Mouse (Mus musculus) ES-E14 (cell line): ENCODE measurements around the gene Aebp1. TPM values are rescaled to one million over a fixed set of nuclear protein-coding genes. Genes with fewer than 3 reads are reported as not detected.

Experiments used
- DNase-seq: peaks from one replicate; pipeline ENCODE4 v3.0.0-alpha.2; 2013; ENCODE audit warnings: low read depth, low spot score
- H3K27ac ChIP-seq: 2 replicates; pipeline ENCODE4 v1.5.1; 2012; ENCODE audit warnings: low read depth, mild to moderate bottlenecking, low read length, moderate library complexity, mixed read lengths; ENCODE audit not compliant: poor library complexity, insufficient read depth, severe bottlenecking
- H3K36me3 ChIP-seq: 2 replicates; pipeline ENCODE4 v1.6.1; 2012; ENCODE audit warnings: mild to moderate bottlenecking, low read length, moderate library complexity, mixed read lengths; ENCODE audit not compliant: control insufficient read depth, poor library complexity, insufficient read depth, severe bottlenecking
- H3K4me1 ChIP-seq, 2 experiments: fragments of 150-350 bp in 1 of 2; sonication (generic) in 1 of 2; 2 replicates each; pipeline ENCODE4 v1.6.1; 2012; ENCODE audit warnings: low read length in 2 of 2, mild to moderate bottlenecking in 1 of 2, mixed read lengths in 1 of 2; ENCODE audit not compliant: control insufficient read depth in 2 of 2, insufficient read depth in 2 of 2, poor library complexity in 1 of 2
- H3K4me3 ChIP-seq, 2 experiments: fragments of 150-350 bp in 1 of 2; sonication (generic) in 1 of 2; 2 replicates each; pipeline ENCODE4 v1.5.1; 2012; ENCODE audit warnings: low read length in 2 of 2, low read depth in 1 of 2, mild to moderate bottlenecking in 1 of 2, mixed read lengths in 1 of 2; ENCODE audit not compliant: insufficient read depth in 1 of 2, poor library complexity in 1 of 2, severe bottlenecking in 1 of 2
- H3K9ac ChIP-seq: 2 replicates; pipeline ENCODE4 v1.6.1; 2012; ENCODE audit warnings: low read depth, mild to moderate bottlenecking, low read length, mixed read lengths; ENCODE audit not compliant: poor library complexity, insufficient read depth, severe bottlenecking
- H3K9me3 ChIP-seq: fragments of 150-350 bp; sonication (generic); 2 replicates; pipeline ENCODE4 v1.6.1; 2012; ENCODE audit warnings: low read depth, mild to moderate bottlenecking, low read length; ENCODE audit not compliant: control insufficient read depth, insufficient read depth
- CHD2 ChIP-seq: IDR thresholded peaks from 2 replicates; pipeline ENCODE4 v1.6.1; 2014; ENCODE audit warnings: mild to moderate bottlenecking, low read depth, low read length, inconsistent platforms
- HCFC1 ChIP-seq: IDR thresholded peaks from 2 replicates; pipeline ENCODE4 v1.6.1; 2012; ENCODE audit warnings: low read length, inconsistent platforms, borderline replicate concordance; ENCODE audit not compliant: insufficient read depth
- MAFK ChIP-seq: IDR thresholded peaks from 2 replicates; pipeline ENCODE4 v1.6.1; 2014; ENCODE audit warnings: mild to moderate bottlenecking, low read depth, low read length, inconsistent platforms; ENCODE audit not compliant: insufficient read depth
- ZC3H11A ChIP-seq: IDR thresholded peaks from 2 replicates; pipeline ENCODE4 v1.6.1; 2012; ENCODE audit warnings: low read depth, mild to moderate bottlenecking, inconsistent platforms, low read length, borderline replicate concordance
- ZNF384 ChIP-seq: IDR thresholded peaks from 2 replicates; pipeline ENCODE4 v1.6.1; 2012; ENCODE audit warnings: low read depth, low read length, inconsistent platforms
- in situ Hi-C, 2 experiments: fragments of 600-800 bp; cut with MboI; formaldehyde crosslinking; loops; one replicate each; pipeline ENCODE4 v1.15.1; 2025; ENCODE audit warnings: low sequenced_read_pairs in 2 of 2, inconsistent platforms in 1 of 2; ENCODE audit not compliant: unreplicated experiment in 2 of 2
- total RNA-seq: library from RNA; depleted of rRNA; stranded (reverse); fragments of 300-350 nt; gene quantifications from 2 replicates; pipeline ENCODE4 v1.2.3, GENCODE M21; 2012

Gene Aebp1
- total RNA-seq, 1 experiment: 14.5 TPM

GRCm38 (mm10) chr11:5905778-5906518 lies 44.2 kb downstream of the Aebp1 start:
- DNase-seq: no peak
- TF ChIP-seq CHD2 (no peak), HCFC1 (no peak), ZNF384 (no peak), MAFK (no peak), ZC3H11A (no peak)
- Histone ChIP-seq H3K4me1 (peaks cover 1 to 19% of the 10 kb centered on the region in 2 experiments; a peak in 1 of 4 replicates), H3K36me3 (no peaks in the 10 kb centered on the region), H3K27ac (no peak overlapping the region), H3K9me3 (no peaks in the 10 kb centered on the region), H3K4me3 (peak overlapping the region in 1 of 2 experiments; percentile 23; a peak in 1 of 4 replicates), H3K9ac (no peak overlapping the region)
- in situ Hi-C loops: no loop called here

GRCm38 (mm10) chr11:5907096-5907495 lies 45.3 kb downstream of the Aebp1 start:
- H3K4me3 ChIP-seq: no peak overlapping the region
- peaks cover 1 to 11% of the 10 kb centered on the region in 2 experiments; a peak in 1 of 4 replicates for H3K4me1 ChIP-seq
- H3K9ac ChIP-seq: no peak overlapping the region
- TF ChIP-seq MAFK (no peak), ZNF384 (no peak), HCFC1 (no peak), CHD2 (no peak), ZC3H11A (no peak)
- no peaks in the 10 kb centered on the region for H3K36me3 ChIP-seq
- H3K9me3 ChIP-seq: no peaks in the 10 kb centered on the region
- in situ Hi-C loops: no loop called here
- no peak for DNase-seq
- H3K27ac ChIP-seq: no peak overlapping the region

- in situ Hi-C loops: no loop called here
- TF ChIP-seq HCFC1 (no peak), ZC3H11A (no peak), CHD2 (no peak), ZNF384 (no peak), MAFK (no peak)
- Histone ChIP-seq H3K27ac (no peak overlapping the region), H3K9me3 (no peaks in the 10 kb centered on the region), H3K9ac (no peak overlapping the region), H3K36me3 (no peaks in the 10 kb centered on the region), H3K4me3 (no peak overlapping the region), H3K4me1 (peaks cover 1 to 4% of the 10 kb centered on the region in 2 experiments; a peak in 1 of 4 replicates)
- DNase-seq: no peak
Observed at GRCm38 (mm10) chr11:5908642-5909041, 46.9 kb downstream of the Aebp1 start.

DNA sequence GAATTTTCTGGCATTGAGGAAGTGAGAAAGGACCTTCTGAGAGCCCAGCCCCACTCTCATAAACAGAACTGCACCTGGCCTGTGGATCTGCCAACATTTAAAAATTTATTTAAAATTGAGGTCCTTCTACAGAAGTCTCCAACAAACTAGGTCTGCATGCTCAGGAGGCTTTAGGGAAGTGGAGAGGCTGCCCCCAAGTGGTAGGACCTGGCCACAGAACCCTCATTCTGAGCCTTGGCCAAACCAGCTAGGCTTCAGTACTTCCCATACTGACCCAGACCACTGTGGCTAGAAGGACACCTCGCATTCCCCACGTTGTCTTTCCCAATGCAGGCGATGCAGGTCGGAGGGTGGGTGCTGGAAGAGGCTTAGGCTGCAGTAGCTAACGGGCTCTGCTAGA lies 50.9 kb downstream of the Aebp1 start:
- H3K4me1 ChIP-seq: 0 out of 4 replicates have a peak, but pooled peaks cover 0 to 2% of the 10 kb centered on the region in 2 experiments
- peak; percentile 56; the same call in 1 of the 2 replicates for TF ChIP-seq ZC3H11A
- TF ChIP-seq HCFC1: no peak
- in situ Hi-C loops: no loop called here
- no peak overlapping the region for H3K9ac ChIP-seq
- H3K9me3 ChIP-seq: no peaks in the 10 kb centered on the region
- H3K36me3 ChIP-seq: no peaks in the 10 kb centered on the region
- H3K4me3 ChIP-seq: no peak overlapping the region
- DNase-seq: no peak
- H3K27ac ChIP-seq: no peak overlapping the region
